Mouse (Mus musculus): ENCODE measurements around the gene Cops9. TPM values are rescaled to one million over a fixed set of nuclear protein-coding genes. Genes with fewer than 3 reads are reported as not detected.

Cops9 gene
- polyA plus RNA-seq, 1 experiment from 2014 or later: 577 TPM

- no peak for ATAC-seq (ENCODE audit: low FRiP score, low read depth)
- 81% methylated on average over 5 of the region's 5 CpGs for WGBS
- peaks cover 12% of the 10 kb centered on the region; the same call in 1 of the 2 replicates for H3K36me3 ChIP-seq
- H3K27ac ChIP-seq (replicated peaks): no peak overlapping the region
- H3K4me1 ChIP-seq (replicated peaks): peaks cover 5% of the 10 kb centered on the region
- H3K9ac ChIP-seq: no peak overlapping the region
- H3K27me3 ChIP-seq: no peaks in the 10 kb centered on the region
- H3K9me3 ChIP-seq: no peaks in the 10 kb centered on the region
- H3K4me3 ChIP-seq: no peak overlapping the region
- H3K4me2 ChIP-seq: no peak overlapping the region
Measured at GRCm38 (mm10) chr1:92632196-92632595, 9.6 kb downstream of the Cops9 start.

DNA sequence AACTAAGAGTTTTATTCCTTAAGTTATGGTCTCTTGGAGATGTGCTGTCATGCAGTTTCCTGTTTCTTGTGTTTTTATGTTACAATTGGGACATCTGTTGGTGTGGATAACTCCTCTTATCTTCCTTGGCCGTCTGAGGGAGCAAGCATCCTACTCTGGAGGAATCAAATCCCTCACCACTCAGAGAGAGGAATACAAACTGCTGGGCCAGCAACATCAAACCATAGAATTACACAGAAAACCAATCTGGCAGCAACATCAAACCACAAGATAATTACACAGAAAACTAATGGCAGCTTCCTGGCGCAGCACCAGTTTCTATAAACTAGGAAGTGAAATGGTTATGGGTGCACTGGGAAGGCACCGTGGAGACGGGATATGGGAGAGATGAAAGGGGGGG is 13.6 kb downstream of the Cops9 start:
- Histone ChIP-seq H3K4me3 (no peak overlapping the region), H3K27me3 (no peaks in the 10 kb centered on the region), H3K4me1 (replicated peaks) (no peaks in the 10 kb centered on the region), H3K36me3 (no peaks in the 10 kb centered on the region), H3K27ac (replicated peaks) (no peak overlapping the region), H3K9ac (no peak overlapping the region), H3K9me3 (no peaks in the 10 kb centered on the region), H3K4me2 (no peak overlapping the region)
- WGBS: 54% methylated on average over 4 of the region's 4 CpGs
- ATAC-seq (ENCODE audit: low FRiP score, low read depth): no peak

GRCm38 (mm10) chr1:92618360-92618759 is 23.4 kb downstream of the Cops9 start:
- Histone ChIP-seq H3K9me3 (no peaks in the 10 kb centered on the region), H3K27me3 (no peaks in the 10 kb centered on the region)

GRCm38 (mm10) chr1:92617488-92617887 is 24.3 kb downstream of the Cops9 start, which contains the start of gene Olfr12:
TSS of gene Olfr12 (plus strand) at chr1:92617788.
- no peak within 1 kb of the TSS for H3K4me3 ChIP-seq
- H3K36me3 ChIP-seq: no peaks in the 10 kb centered on the region
- no peaks in the 10 kb centered on the region for H3K4me1 ChIP-seq (replicated peaks)
- H3K27ac ChIP-seq (replicated peaks): no peak within 1 kb of the TSS
- WGBS: 57% methylated on average over 2 of the region's 2 CpGs
- no peak within 1 kb of the TSS for H3K4me2 ChIP-seq
- no peaks in the 10 kb centered on the region for H3K9me3 ChIP-seq
- no peaks in the 10 kb centered on the region for H3K27me3 ChIP-seq
- no peak for ATAC-seq (ENCODE audit: low FRiP score, low read depth)
- H3K9ac ChIP-seq: no peak within 1 kb of the TSS

More at GRCm38 (mm10) chr1:92618360-92618759, 23.4 kb downstream of the Cops9 start:
- Histone ChIP-seq H3K27ac (replicated peaks) (no peak overlapping the region), H3K4me2 (no peak overlapping the region), H3K36me3 (no peaks in the 10 kb centered on the region), H3K4me3 (no peak overlapping the region), H3K9ac (no peak overlapping the region), H3K4me1 (replicated peaks) (no peaks in the 10 kb centered on the region)
- 66% methylated on average over 4 of the region's 4 CpGs for WGBS
- ATAC-seq (ENCODE audit: low FRiP score, low read depth): no peak

DNA sequence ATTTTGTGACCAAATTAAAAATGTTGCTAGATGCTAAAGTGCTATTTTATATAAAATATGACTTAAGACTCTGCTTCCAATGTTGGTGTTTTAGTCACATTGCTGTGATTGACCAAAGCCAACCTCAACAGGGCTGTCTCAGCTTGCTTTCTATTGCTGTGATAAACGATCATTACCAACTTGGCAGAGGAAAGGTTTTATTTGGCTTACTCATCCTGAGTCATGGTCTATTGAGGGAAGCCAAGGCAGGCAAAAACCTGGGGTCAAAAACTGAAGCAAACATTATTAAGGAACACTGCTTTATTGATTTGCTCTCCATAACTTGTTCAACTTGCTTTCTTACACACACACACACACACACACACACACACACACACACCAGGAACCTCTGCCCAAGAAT is 25.7 kb downstream of the Cops9 start:
- no peak overlapping the region for H3K4me2 ChIP-seq
- no peaks in the 10 kb centered on the region for H3K36me3 ChIP-seq
- WGBS: 80% methylated on average over 1 of the region's 1 CpGs
- H3K4me1 ChIP-seq (replicated peaks): no peaks in the 10 kb centered on the region
- peaks cover 6% of the 10 kb centered on the region; the same call in 1 of the 2 replicates for H3K27me3 ChIP-seq
- no peaks in the 10 kb centered on the region for H3K9me3 ChIP-seq
- H3K9ac ChIP-seq: no peak overlapping the region
- no peak overlapping the region for H3K27ac ChIP-seq (replicated peaks)
- H3K4me3 ChIP-seq: no peak overlapping the region
- ATAC-seq (ENCODE audit: low FRiP score, low read depth): no peak

DNA sequence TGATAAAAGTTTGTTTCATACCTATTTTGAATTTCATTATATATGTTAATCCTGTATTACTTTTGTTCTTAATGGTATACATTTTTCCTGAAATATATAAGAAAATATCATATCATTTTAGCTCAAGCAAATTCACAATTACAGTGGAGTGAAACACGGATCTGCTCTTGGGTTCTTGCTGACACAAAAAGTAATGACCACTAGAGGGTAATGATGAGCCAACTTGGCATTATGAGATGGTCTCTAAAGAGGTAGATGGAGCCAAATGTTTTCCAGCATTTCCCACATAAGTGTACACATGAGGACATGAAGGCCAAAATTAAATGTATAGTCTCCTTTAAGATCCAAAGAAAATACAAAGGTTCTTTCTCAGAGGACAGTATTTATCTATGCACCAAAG is 27.3 kb downstream of the Cops9 start:
- no peaks in the 10 kb centered on the region for H3K36me3 ChIP-seq
- 8% methylated on average over 1 of the region's 1 CpGs for WGBS
- no peaks in the 10 kb centered on the region for H3K9me3 ChIP-seq
- ATAC-seq (ENCODE audit: low FRiP score, low read depth): no peak
- H3K27me3 ChIP-seq: peaks cover 6% of the 10 kb centered on the region; the same call in 1 of the 2 replicates
- no peak overlapping the region for H3K27ac ChIP-seq (replicated peaks)
- no peak overlapping the region for H3K4me2 ChIP-seq
- H3K4me3 ChIP-seq: no peak overlapping the region
- no peaks in the 10 kb centered on the region for H3K4me1 ChIP-seq (replicated peaks)
- H3K9ac ChIP-seq: no peak overlapping the region

GRCm38 (mm10) chr1:92613175-92613574 is 28.6 kb downstream of the Cops9 start:
- Histone ChIP-seq H3K4me1 (replicated peaks) (no peaks in the 10 kb centered on the region), H3K27ac (replicated peaks) (no peak overlapping the region), H3K9ac (no peak overlapping the region), H3K36me3 (no peaks in the 10 kb centered on the region), H3K4me3 (no peak overlapping the region), H3K4me2 (no peak overlapping the region), H3K27me3 (peaks cover 6% of the 10 kb centered on the region; the same call in 1 of the 2 replicates), H3K9me3 (no peaks in the 10 kb centered on the region)
- 24% methylated on average over 4 of the region's 4 CpGs for WGBS
- ATAC-seq (ENCODE audit: low FRiP score, low read depth): no peak

DNA sequence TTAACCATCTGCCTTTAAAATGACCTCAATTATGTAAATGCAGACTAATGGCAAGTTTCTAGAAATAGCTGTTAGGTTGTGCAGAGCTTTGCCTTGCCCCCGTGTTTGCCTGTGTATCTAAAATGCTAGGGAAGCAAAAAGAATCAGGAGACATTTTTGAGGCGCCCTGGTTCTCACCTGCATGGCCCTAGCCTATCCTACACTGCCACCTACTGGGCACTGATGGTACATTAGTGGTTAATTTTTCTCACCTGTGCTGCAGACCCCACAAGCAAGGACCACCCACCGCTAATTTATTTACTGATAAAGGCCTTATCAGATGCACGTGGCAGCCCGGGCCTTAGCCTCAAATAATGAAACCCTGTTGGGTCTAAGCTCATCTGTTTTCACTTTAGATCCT is 30.8 kb downstream of the Cops9 start:
- 8% methylated on average over 5 of the region's 5 CpGs for WGBS

GRCm38 (mm10) chr1:92607711-92608110 is 34.1 kb downstream of the Cops9 start:
- ATAC-seq (ENCODE audit: low FRiP score, low read depth): no peak
- no peak overlapping the region for H3K27ac ChIP-seq (replicated peaks)
- no peak overlapping the region for H3K4me3 ChIP-seq
- H3K36me3 ChIP-seq: no peaks in the 10 kb centered on the region
- H3K4me2 ChIP-seq: no peak overlapping the region
- no peak overlapping the region for H3K9ac ChIP-seq
- peaks cover 6% of the 10 kb centered on the region; the same call in 1 of the 2 replicates for H3K27me3 ChIP-seq
- WGBS: 82% methylated on average over 4 of the region's 4 CpGs
- H3K4me1 ChIP-seq (replicated peaks): no peaks in the 10 kb centered on the region
- no peaks in the 10 kb centered on the region for H3K9me3 ChIP-seq

More for the DNA sequence above, 30.8 kb downstream of the Cops9 start:
- Histone ChIP-seq H3K36me3 (no peaks in the 10 kb centered on the region), H3K4me3 (no peak overlapping the region), H3K4me2 (no peak overlapping the region), H3K4me1 (replicated peaks) (no peaks in the 10 kb centered on the region), H3K9me3 (no peaks in the 10 kb centered on the region), H3K9ac (no peak overlapping the region), H3K27me3 (peaks cover 6% of the 10 kb centered on the region; the same call in 1 of the 2 replicates), H3K27ac (replicated peaks) (no peak overlapping the region)
- ATAC-seq (ENCODE audit: low FRiP score, low read depth): no peak

- Histone ChIP-seq H3K4me1 (replicated peaks) (no peaks in the 10 kb centered on the region), H3K9me3 (no peaks in the 10 kb centered on the region), H3K36me3 (no peaks in the 10 kb centered on the region), H3K9ac (no peak within 1 kb of the TSS), H3K4me2 (no peak within 1 kb of the TSS), H3K27ac (replicated peaks) (no peak within 1 kb of the TSS), H3K4me3 (no peak within 1 kb of the TSS), H3K27me3 (no peaks in the 10 kb centered on the region)
- ATAC-seq (ENCODE audit: low FRiP score, low read depth): no peak
- 96% methylated on average over 1 of the region's 1 CpGs for WGBS
Measured at GRCm38 (mm10) chr1:92605482-92605881, 36.3 kb downstream of the Cops9 start, which contains the start of gene Olfr1410. TSS of gene Olfr1410 (plus strand) at chr1:92605782.

GRCm38 (mm10) chr1:92596019-92596418 is 45.8 kb downstream of the Cops9 start:
- no peak overlapping the region for H3K4me3 ChIP-seq
- WGBS: 94% methylated on average over 3 of the region's 3 CpGs
- H3K4me1 ChIP-seq (replicated peaks): no peaks in the 10 kb centered on the region
- H3K27me3 ChIP-seq: no peaks in the 10 kb centered on the region
- H3K36me3 ChIP-seq: no peaks in the 10 kb centered on the region
- H3K9ac ChIP-seq: no peak overlapping the region
- H3K27ac ChIP-seq (replicated peaks): no peak overlapping the region
- no peak for ATAC-seq (ENCODE audit: low FRiP score, low read depth)
- H3K4me2 ChIP-seq: no peak overlapping the region
- H3K9me3 ChIP-seq: no peaks in the 10 kb centered on the region

DNA sequence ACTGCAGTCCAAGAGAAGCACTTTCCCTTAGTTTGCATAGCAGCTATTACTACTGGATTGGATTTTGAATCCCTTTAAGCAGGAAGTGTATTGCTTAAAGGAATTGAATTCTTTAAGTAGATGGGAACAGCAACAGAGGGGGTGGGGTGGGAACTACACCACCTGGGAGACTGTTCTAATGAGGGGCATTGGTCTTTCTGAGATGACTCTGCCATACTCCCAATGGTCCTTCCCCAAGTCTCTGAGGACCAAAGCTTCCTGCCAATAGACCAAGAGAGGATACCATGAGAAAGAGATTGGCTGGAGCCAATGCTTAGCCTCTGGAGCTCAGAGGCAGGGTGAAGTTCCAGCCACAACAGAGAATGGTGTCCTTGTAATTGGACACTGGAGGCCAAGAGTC is 47.7 kb downstream of the Cops9 start, which contains the start of gene Olfr1411:
Gene Olfr1411, plus strand, starts transcription at position 301 of the 400 bp plus-strand sequence.
- H3K27me3 ChIP-seq: no peaks in the 10 kb centered on the region
- no peak for ATAC-seq (ENCODE audit: low FRiP score, low read depth)
- no peaks in the 10 kb centered on the region for H3K4me1 ChIP-seq (replicated peaks)
- H3K36me3 ChIP-seq: no peaks in the 10 kb centered on the region
- H3K9ac ChIP-seq: no peak within 1 kb of the TSS
- H3K9me3 ChIP-seq: no peaks in the 10 kb centered on the region
- H3K27ac ChIP-seq (replicated peaks): no peak within 1 kb of the TSS
- H3K4me2 ChIP-seq: no peak within 1 kb of the TSS
- H3K4me3 ChIP-seq: no peak within 1 kb of the TSS
